Mouse (Mus musculus) ES-Bruce4 (cell line): ENCODE data around the gene Ano6.

ENCODE experiments used
- CTCF ChIP-seq: IDR thresholded peaks from one replicate; pipeline ENCODE4 v1.8.1; 2011; ENCODE audit warnings: low read depth, low read length
- EP300 ChIP-seq: IDR thresholded peaks from 2 replicates; pipeline ENCODE4 v1.6.1; 2011; ENCODE audit warnings: low read depth, low read length; ENCODE audit not compliant: insufficient read depth
- POLR2A ChIP-seq: IDR thresholded peaks from one replicate; pipeline ENCODE4 v1.8.1; 2011; ENCODE audit warnings: low read length; ENCODE audit not compliant: insufficient read depth

- TF ChIP-seq CTCF (no peak), POLR2A (no peak), EP300 (no peak)
Measured at GRCm38 (mm10) chr15:95887365-95887764, 96.7 kb downstream of the Ano6 start.
